Mouse (Mus musculus): ENCODE measurements around the gene Ifna1. TPM values are rescaled to one million over a fixed set of nuclear protein-coding genes. Genes with fewer than 3 reads are reported as not detected.

Gene Ifna1
- total and polyA plus RNA-seq, 3 experiments, result not detected

DNA sequence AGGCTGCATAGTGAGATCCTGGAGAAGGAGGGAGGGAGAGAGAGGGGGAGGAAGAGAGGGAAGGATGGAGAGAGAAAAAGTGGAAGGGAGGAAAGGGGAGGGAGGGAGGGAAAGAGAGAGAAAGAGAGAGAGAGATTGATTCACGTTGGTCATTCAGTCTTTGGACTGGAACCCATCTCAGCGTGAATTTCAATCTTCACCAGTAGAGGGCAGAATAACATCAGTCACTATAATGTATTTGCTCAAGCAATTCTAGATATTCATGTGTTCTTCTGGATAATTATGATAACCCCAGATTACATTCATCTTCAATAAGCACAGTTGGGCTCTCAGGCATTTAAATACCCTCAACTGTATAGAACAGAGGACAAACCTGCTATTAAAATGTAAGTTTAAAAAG, 22.8 kb downstream of the Ifna1 start:
- H3K9me3 ChIP-seq (replicated peaks; ENCODE audit: low read length), result peaks cover 2% of the 10 kb centered on the region
- H3K9ac ChIP-seq (ENCODE audit: insufficient read depth, low read depth), result 0 out of 2 replicates have a peak overlapping the region, but pooled peaks have one; percentile 39
- H3K4me1 ChIP-seq (ENCODE audit: control insufficient read depth in 1 of 2, insufficient read depth in 2 of 2), result peaks cover 25 to 59% of the 10 kb centered on the region in 2 experiments
- 0 out of 2 replicates have a peak overlapping the region, but pooled peaks have one; percentile 66 for H3K4me2 ChIP-seq (ENCODE audit: insufficient read depth, low read depth, poor library complexity, severe bottlenecking)
- no peak overlapping the region for H3K27ac ChIP-seq (ENCODE audit: insufficient read depth, low read depth)
- no peak for TF ChIP-seq KAT2A (IDR thresholded peaks at IDR 0.05; ENCODE audit: insufficient replicate concordance, low read length)
- peak; percentile 84 for TF ChIP-seq SMC3 (IDR thresholded peaks at IDR 0.05; ENCODE audit: low read depth, low read length)
- TF ChIP-seq SIN3A (IDR thresholded peaks at IDR 0.05; ENCODE audit: low read length), result no peak
- TF ChIP-seq RAD21 (IDR thresholded peaks at IDR 0.05; ENCODE audit: low read depth, low read length), result peak; percentile 92
- TF ChIP-seq MAX (IDR thresholded peaks at IDR 0.05; ENCODE audit: low read length), result no peak
- TF ChIP-seq USF2 (conservative IDR thresholded peaks at IDR 0.05; ENCODE audit: low read depth, low read length), result no peak
- peak; percentile 92 for TF ChIP-seq ZC3H11A (IDR thresholded peaks at IDR 0.05; ENCODE audit: low read depth, low read length)
- TF ChIP-seq NRF1 (IDR thresholded peaks at IDR 0.05; ENCODE audit: low read depth, low read length), result no peak
- 0 out of 2 replicates have a peak, but pooled peaks have one; percentile 32 for TF ChIP-seq MYC (IDR thresholded peaks at IDR 0.05; ENCODE audit: low read depth, low read length)
- no peak for TF ChIP-seq ZMIZ1 (IDR thresholded peaks at IDR 0.05; ENCODE audit: low read depth, low read length)
- peak; percentile 35; the same call in 1 of the 2 replicates for TF ChIP-seq JUND (conservative IDR thresholded peaks at IDR 0.05; ENCODE audit: low read depth, low read length)
- TF ChIP-seq CTCF (conservative IDR thresholded peaks at IDR 0.05 in 1 of 2, IDR thresholded peaks at IDR 0.05 in 1 of 2; ENCODE audit: low read depth in 2 of 2, low read length in 2 of 2), result peak; percentile 43 to 81
- peaks cover 6% of the 10 kb centered on the region for H3K27me3 ChIP-seq (replicated peaks)
- no peaks in the 10 kb centered on the region for H3K79me2 ChIP-seq (replicated peaks; ENCODE audit: control insufficient read depth, extremely low read depth, insufficient read depth, poor library complexity, severe bottlenecking)
- dilution Hi-C loops (cut with MboI; ENCODE audit: extremely low pct_ligation_motif_present, extremely low pct_unique_long_range_greater_than_20kb, low sequenced_read_pairs) (no loop called here), in situ Hi-C loops (cut with MboI; ENCODE audit: low pct_ligation_motif_present, low pct_unique_long_range_greater_than_20kb, low sequenced_read_pairs) (loop anchor here (5.0 kb wide), 2 partner anchors 65 to 655 kb away; no protein-coding TSS in a partner anchor)
- DNase-seq (ENCODE audit: extremely low read depth), result peak; percentile 78
- H3K36me3 ChIP-seq (replicated peaks in 1 of 2; ENCODE audit: control insufficient read depth in 1 of 2, insufficient read depth in 1 of 2, low read length in 1 of 2), result no peaks in the 10 kb centered on the region
- no peak overlapping the region for H3K4me3 ChIP-seq (replicated peaks in 1 of 3; ENCODE audit: low read depth in 2 of 3, low read length in 2 of 3, poor library complexity in 1 of 3)

DNA sequence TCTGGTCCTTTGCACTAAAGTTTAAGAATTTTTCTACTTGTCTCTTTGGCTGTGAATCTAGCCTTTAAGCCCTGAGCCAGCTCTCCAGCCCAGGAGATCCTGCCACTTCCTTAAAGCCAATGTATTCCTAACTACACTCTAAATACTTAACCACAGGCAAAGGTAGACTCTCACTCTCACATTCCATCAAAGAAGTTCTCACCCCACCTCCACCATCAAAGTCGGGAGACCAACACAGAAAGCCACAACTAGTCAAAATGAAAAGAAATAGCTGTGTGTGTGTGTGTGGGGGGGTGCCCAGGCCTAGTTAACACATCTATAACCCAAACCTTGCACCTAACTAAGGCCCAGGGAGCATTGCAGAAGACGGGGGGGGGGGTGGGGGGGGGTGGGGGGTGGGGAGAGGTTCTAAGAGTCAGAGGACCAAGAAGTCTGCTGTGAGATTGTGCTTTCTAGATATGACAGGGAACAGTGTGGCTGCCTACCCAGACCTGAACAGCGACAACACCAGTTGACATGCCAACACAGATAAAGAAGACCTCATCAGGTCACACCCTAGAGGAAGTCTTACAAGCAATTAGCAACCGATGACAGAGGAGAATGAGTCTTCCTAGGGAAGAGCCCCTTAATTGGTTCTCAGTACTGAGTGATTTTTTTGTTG, 25.7 kb downstream of the Ifna1 start:
- Histone ChIP-seq H3K4me3 (replicated peaks in 1 of 3; ENCODE audit: low read depth in 2 of 3, low read length in 2 of 3, poor library complexity in 1 of 3) (no peak overlapping the region), H3K27me3 (replicated peaks) (peaks cover 6% of the 10 kb centered on the region), H3K9me3 (replicated peaks; ENCODE audit: low read length) (peaks cover 10% of the 10 kb centered on the region), H3K4me2 (ENCODE audit: insufficient read depth, low read depth, poor library complexity, severe bottlenecking) (peak overlapping the region; percentile 4; the same call in 1 of the 2 replicates), H3K9ac (ENCODE audit: insufficient read depth, low read depth) (no peak overlapping the region), H3K36me3 (replicated peaks in 1 of 2; ENCODE audit: control insufficient read depth in 1 of 2, insufficient read depth in 1 of 2, low read length in 1 of 2) (no peaks in the 10 kb centered on the region), H3K27ac (ENCODE audit: insufficient read depth, low read depth) (no peak overlapping the region), H3K4me1 (ENCODE audit: control insufficient read depth in 1 of 2, insufficient read depth in 2 of 2) (peaks cover 25 to 44% of the 10 kb centered on the region in 2 experiments), H3K79me2 (replicated peaks; ENCODE audit: control insufficient read depth, extremely low read depth, insufficient read depth, poor library complexity, severe bottlenecking) (no peaks in the 10 kb centered on the region)
- dilution Hi-C loops (cut with MboI; ENCODE audit: extremely low pct_ligation_motif_present, extremely low pct_unique_long_range_greater_than_20kb, low sequenced_read_pairs) (no loop called here), in situ Hi-C loops (cut with MboI; ENCODE audit: low pct_ligation_motif_present, low pct_unique_long_range_greater_than_20kb, low sequenced_read_pairs) (loop anchor here (25.0 kb wide), 1 partner anchor 812 kb away; the partner anchor contains the start of gene Dmrta1)
- peak; percentile 61 for TF ChIP-seq SIN3A (IDR thresholded peaks at IDR 0.05; ENCODE audit: low read length)
- peak; percentile 85; the same call in 1 of the 2 replicates for TF ChIP-seq IRF4 (IDR thresholded peaks at IDR 0.05; ENCODE audit: low read depth, low read length)
- TF ChIP-seq MAZ (IDR thresholded peaks at IDR 0.05; ENCODE audit: low read depth, low read length), result 0 out of 2 replicates have a peak, but pooled peaks have one; percentile 55
- TF ChIP-seq BHLHE40 (IDR thresholded peaks at IDR 0.05; ENCODE audit: low read depth, low read length), result peak; percentile 47; the same call in 1 of the 2 replicates
- TF ChIP-seq UBTF (IDR thresholded peaks at IDR 0.05; ENCODE audit: low read depth, low read length), result no peak
- peak; percentile 8; the same call in 1 of the 2 replicates for TF ChIP-seq ETS1 (conservative IDR thresholded peaks at IDR 0.05; ENCODE audit: low read depth, low read length)
- TF ChIP-seq SMC3 (IDR thresholded peaks at IDR 0.05; ENCODE audit: low read depth, low read length), result no peak
- no peak for TF ChIP-seq ZMIZ1 (IDR thresholded peaks at IDR 0.05; ENCODE audit: low read depth, low read length)
- TF ChIP-seq CHD2 (IDR thresholded peaks at IDR 0.05; ENCODE audit: low read length), result 0 out of 2 replicates have a peak, but pooled peaks have one; percentile 41
- peak; percentile 48 for DNase-seq (ENCODE audit: extremely low read depth)

Data from CH12.LX (cell line).